Mouse (Mus musculus) megakaryocyte, embryonic 14.5 days (primary cell): ENCODE data around the gene Sptssb. TPM values are rescaled to one million over a fixed set of nuclear protein-coding genes. Genes with fewer than 3 reads are reported as not detected.

Experiments used
- H3K27me3 ChIP-seq: replicated peaks from 2 replicates; pipeline ENCODE3; 2012; ENCODE audit warnings: inconsistent platforms
- H3K36me3 ChIP-seq: replicated peaks from 2 replicates; pipeline ENCODE3; 2012; ENCODE audit warnings: low read length, inconsistent platforms, mixed read lengths
- H3K4me1 ChIP-seq: 2 replicates; pipeline ENCODE4 v1.6.1; 2012; ENCODE audit warnings: inconsistent platforms
- H3K4me3 ChIP-seq: replicated peaks from 2 replicates; pipeline ENCODE3; 2012; ENCODE audit warnings: moderate library complexity, mild to moderate bottlenecking, inconsistent platforms
- H3K9me3 ChIP-seq: 2 replicates; pipeline ENCODE4 v1.6.1; 2012; ENCODE audit warnings: inconsistent platforms
- FLI1 ChIP-seq: IDR thresholded peaks from 2 replicates; pipeline ENCODE4 v1.6.1; 2012; ENCODE audit warnings: low read length, inconsistent platforms, mixed read lengths
- GATA1 ChIP-seq: IDR thresholded peaks from 3 replicates; pipeline ENCODE4 v1.6.1; 2012; ENCODE audit warnings: mixed read lengths, low read length, inconsistent platforms, borderline replicate concordance
- polyA plus RNA-seq: library from polyadenylated mRNA; stranded (reverse); fragments of >175 nt; gene quantifications from 2 replicates; pipeline ENCODE4 v1.2.3, GENCODE M21; 2012; ENCODE audit warnings: low replicate concordance; ENCODE audit not compliant: insufficient read depth

Gene Sptssb
- polyA plus RNA-seq, 1 experiment: not detected

DNA sequence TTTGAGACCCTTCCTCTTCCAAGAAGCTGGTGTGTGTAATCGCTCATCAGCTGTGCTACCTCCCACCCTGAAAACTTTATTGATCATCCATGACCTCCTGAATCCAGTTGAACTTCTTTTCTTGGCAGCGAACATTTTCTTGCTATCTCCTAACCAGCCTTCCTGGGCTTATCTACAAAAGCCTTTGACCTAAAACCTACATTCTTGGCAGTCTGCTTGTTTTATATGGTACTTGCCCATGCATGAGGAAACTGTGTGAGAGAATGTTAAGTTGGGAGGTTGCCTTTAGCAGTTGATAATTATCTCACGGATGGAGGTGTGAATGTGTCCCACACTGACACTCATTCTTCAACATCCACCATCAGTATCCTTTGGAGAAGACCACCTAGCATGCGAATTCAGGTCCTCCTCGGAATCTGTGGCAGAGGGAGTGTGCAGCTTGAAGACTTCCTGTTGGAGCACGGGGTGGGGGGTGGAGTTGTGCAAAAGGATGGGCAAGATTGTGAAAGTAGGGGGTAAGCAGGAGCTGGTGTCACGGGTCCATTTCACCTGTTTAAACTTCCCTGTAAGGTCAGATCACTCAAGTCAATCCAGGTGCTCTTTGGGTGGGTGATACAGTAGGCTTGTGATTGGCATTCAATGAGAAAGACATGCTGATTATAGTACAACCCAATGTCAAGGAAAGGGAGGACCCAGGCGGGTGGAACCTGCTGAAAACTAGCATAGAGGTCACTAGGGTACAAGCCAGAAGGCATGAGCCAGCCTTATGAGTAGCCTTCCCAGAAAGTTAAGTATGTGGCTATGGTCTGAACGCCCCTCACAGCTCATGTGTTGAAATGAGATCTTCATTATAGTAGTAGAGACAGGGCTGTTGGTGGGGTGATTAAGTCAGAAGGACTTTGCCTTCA, 32.7 kb upstream of the Sptssb start:
- Histone ChIP-seq H3K4me1 (no peaks in the 10 kb centered on the region), H3K36me3 (no peaks in the 10 kb centered on the region), H3K27me3 (no peaks in the 10 kb centered on the region), H3K9me3 (no peaks in the 10 kb centered on the region), H3K4me3 (no peak overlapping the region)
- TF ChIP-seq FLI1 (no peak), GATA1 (no peak)

DNA sequence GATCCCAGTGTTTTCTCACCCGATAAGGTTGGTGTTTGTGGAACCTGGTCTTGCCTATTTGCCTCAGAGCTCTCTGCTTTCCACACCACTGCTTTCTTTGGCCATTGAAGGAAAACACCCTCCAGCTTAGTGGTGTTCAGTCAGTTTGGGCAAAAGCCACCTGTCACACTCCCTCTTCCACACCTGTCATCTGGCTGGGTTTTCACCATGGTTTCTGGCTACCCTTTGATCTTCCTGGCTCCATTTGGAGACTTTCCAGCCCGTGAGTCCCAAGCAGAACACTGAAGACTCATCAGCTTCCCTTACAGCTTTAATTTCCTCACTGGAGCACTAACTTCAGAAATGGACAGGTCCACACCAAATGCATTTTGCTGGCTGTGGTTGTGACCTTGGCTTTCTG, 26.1 kb upstream of the Sptssb start:
- H3K36me3 ChIP-seq: no peaks in the 10 kb centered on the region
- no peak overlapping the region for H3K4me3 ChIP-seq
- no peaks in the 10 kb centered on the region for H3K27me3 ChIP-seq
- H3K9me3 ChIP-seq: no peaks in the 10 kb centered on the region
- TF ChIP-seq FLI1 (no peak), GATA1 (no peak)
- no peaks in the 10 kb centered on the region for H3K4me1 ChIP-seq

DNA sequence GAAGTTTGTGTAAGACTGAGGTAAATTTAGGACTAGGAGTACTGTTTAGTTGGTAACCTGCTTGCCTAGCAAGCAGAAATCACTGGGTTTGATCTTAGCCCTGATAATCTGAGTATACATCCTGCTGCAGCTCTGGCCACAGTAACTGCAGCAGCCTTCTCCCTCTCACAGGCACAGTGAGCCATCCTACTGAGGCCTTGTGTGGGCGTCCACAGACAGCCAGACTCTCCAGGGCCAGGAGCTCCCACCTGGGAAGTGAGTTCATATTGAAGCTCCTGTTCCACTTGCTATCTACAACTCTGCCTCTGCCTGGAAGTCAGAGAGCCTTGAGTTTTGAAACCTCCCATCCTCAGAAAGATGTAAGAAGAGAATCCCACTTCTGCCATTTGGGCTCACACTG, 24.0 kb upstream of the Sptssb start:
- no peaks in the 10 kb centered on the region for H3K9me3 ChIP-seq
- H3K4me3 ChIP-seq: no peak overlapping the region
- no peak for TF ChIP-seq FLI1
- TF ChIP-seq GATA1: no peak
- no peaks in the 10 kb centered on the region for H3K36me3 ChIP-seq
- no peaks in the 10 kb centered on the region for H3K27me3 ChIP-seq
- H3K4me1 ChIP-seq: no peaks in the 10 kb centered on the region

DNA sequence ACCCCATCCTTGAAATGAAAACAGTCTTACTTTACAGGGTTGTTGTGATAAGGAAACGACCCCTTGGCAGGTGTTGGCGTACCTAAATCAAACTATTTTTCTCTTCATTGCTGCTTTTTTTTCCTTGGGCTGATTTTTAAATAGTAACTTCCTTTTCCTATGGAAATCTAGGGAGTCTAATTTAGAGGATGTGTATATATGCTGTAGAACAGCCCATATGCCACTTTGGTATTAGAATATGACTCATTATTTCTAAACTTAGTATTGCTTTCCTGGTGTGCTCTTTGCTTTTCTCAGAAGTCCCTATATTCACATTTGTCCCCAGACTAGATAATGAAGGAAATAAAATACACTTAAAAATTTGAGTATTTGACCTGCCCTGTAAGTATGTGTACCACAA, 17.8 kb upstream of the Sptssb start:
- H3K27me3 ChIP-seq: no peaks in the 10 kb centered on the region
- H3K36me3 ChIP-seq: no peaks in the 10 kb centered on the region
- TF ChIP-seq FLI1 (no peak), GATA1 (no peak)
- peaks cover 4% of the 10 kb centered on the region; the same call in 1 of the 2 replicates for H3K9me3 ChIP-seq
- no peaks in the 10 kb centered on the region for H3K4me1 ChIP-seq
- no peak overlapping the region for H3K4me3 ChIP-seq

DNA sequence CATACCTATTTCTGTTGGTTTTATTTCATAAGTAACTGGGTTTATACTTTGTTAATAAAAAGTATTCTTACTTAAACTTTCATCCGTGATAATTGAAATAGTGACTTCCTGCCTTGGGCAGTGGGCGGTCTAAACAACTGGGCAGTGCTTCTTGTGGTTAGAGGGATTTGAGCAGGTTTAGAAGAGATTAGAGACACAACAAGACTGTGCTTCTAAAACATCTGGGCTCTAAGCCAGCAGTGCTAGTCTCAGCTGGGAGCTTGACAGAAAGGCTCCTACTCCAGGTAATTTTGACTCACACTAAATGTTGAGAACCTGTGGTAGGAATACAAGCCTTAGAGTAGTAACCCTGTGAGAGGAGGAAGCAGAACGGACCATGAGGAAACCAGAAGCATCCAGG, 15.0 kb upstream of the Sptssb start:
- Histone ChIP-seq H3K9me3 (peaks cover 8% of the 10 kb centered on the region; the same call in 1 of the 2 replicates), H3K4me1 (no peaks in the 10 kb centered on the region), H3K27me3 (no peaks in the 10 kb centered on the region), H3K36me3 (no peaks in the 10 kb centered on the region), H3K4me3 (no peak overlapping the region)
- TF ChIP-seq FLI1 (no peak), GATA1 (no peak)

DNA sequence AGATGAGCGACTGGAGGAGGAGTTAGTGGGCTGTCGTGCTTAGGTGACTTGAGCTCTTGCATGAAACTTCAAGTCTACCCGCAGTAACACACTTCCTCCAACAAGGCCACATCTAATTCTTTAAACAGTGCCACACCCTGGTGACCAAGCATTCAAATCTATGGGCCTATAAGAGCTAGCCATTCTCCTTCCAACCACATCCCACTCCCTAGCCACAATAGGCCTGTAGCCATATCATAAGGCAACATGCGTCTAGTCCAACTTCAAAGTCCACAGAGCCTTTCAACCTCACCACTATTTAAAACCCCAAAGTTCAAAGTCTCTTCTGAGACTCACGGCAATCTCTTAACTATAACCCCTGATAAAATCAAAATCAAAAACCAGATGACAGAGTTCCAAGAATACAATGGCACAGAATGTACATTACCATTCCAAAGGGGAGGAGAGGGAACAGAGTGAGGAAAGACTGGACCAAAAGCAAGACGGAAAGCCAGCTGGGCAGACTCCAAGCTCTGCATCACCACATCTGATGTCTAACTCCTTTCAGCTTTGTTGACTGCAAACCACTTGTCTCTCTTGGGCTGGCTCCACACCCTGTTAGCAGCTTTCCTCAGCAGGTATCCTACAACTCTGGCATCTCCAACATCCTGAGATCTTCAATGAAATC, 13.1 kb upstream of the Sptssb start:
- Histone ChIP-seq H3K27me3 (no peaks in the 10 kb centered on the region), H3K4me3 (no peak overlapping the region), H3K4me1 (no peaks in the 10 kb centered on the region), H3K9me3 (peaks cover 8% of the 10 kb centered on the region; the same call in 1 of the 2 replicates), H3K36me3 (no peaks in the 10 kb centered on the region)
- TF ChIP-seq GATA1 (no peak), FLI1 (no peak)

DNA sequence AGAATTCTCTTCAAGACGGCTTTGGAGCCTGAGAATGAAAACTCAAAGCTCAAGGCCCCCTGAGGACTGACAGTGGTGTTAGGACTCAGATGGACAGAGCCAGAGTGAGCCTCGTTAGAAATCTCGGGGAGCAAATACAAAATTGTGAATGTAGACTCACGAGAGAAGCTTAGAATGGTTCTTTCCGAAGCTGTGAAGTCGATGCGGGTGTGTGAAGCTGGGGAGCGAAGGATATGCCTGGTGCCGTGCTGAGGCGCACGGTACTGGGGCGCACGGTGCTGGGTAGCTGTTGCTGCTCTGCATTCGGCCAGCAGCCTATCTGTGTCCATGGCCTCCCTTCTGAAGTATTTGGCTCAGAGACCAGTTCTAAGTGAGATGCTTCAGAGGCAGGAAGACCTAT, 11.4 kb upstream of the Sptssb start:
- H3K4me3 ChIP-seq: no peak overlapping the region
- peaks cover 15% of the 10 kb centered on the region for H3K9me3 ChIP-seq
- no peaks in the 10 kb centered on the region for H3K4me1 ChIP-seq
- H3K36me3 ChIP-seq: no peaks in the 10 kb centered on the region
- H3K27me3 ChIP-seq: no peaks in the 10 kb centered on the region
- TF ChIP-seq FLI1 (no peak), GATA1 (no peak)

DNA sequence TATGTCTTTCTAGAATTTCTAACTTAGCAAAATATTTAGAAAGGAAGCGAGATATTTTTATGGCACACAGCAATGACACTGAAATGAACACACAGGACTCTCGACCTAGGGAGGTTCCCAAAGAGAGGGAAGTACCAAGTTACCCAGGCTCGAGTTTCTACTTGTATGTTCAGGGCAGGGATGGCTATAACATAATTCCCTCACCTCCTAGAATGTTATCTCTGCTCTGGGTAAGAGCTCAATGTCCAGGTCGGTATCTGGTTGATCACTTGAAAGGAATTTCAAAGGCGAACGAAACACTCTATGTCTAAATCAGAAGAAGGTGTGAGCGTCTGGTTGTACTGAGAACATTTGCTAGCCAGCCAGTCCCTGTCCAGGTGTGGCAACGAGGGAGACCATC, 10.0 kb upstream of the Sptssb start:
- Histone ChIP-seq H3K9me3 (peaks cover 17% of the 10 kb centered on the region), H3K36me3 (no peaks in the 10 kb centered on the region), H3K27me3 (no peaks in the 10 kb centered on the region), H3K4me1 (no peaks in the 10 kb centered on the region), H3K4me3 (no peak overlapping the region)
- TF ChIP-seq FLI1 (no peak), GATA1 (no peak)

DNA sequence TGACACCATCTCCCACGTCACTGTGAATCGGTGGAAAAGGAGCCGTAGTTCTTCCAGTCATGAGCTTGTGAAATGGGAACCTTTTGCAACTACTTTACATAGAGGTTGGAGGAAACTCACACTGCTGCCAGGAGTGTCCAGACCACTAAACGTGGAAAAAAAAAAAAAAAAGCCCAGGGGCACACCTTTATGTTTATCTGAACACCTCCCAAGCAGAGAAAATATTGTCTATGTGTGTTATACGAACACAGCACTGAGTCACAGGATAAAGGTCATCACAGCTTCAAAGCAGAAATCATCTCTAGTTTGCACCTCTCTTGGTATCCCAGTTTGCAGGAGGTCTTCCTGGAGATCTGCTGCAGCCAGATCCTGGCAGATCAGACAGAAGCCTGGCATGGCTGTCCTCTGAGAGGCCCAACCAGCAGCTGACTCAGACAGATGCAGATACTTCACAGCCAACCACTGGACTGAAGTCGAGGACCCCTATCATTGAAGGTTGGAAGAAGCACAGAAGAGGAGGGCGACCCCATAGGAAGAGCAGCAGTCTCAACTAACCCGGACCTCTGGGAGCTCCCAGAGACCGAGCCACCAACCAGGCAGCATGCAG, 2.2 kb upstream of the Sptssb start:
- no peaks in the 10 kb centered on the region for H3K36me3 ChIP-seq
- peaks cover 18% of the 10 kb centered on the region; the same call in 1 of the 2 replicates for H3K4me1 ChIP-seq
- no peak overlapping the region for H3K4me3 ChIP-seq
- peaks cover 9% of the 10 kb centered on the region for H3K9me3 ChIP-seq
- H3K27me3 ChIP-seq: peaks cover 28% of the 10 kb centered on the region
- TF ChIP-seq FLI1 (no peak), GATA1 (no peak)
